Mouse (Mus musculus) cerebellum, postnatal 4 days (tissue): ENCODE measurements at regions not wholly inside any gene's neighbourhood (a gene's known extent, or its start where the extent isn't known, plus 50 kb on each side); places are given as distances from the start of the nearest gene placed in this dataset.
A peak's percentile ranks its signal among the peaks of the same experiment; 100 is the strongest.

Source experiments
- DNase-seq, 2 experiments: peaks; one replicate each; pipeline ENCODE4 v3.0.0; 2022; ENCODE audit warnings: low spot score in 2 of 2, mixed read lengths in 1 of 2

GRCm38 (mm10) chr3:27815201-27815695 is 80.9 kb downstream of the Tmem212 start:
- DNase-seq: no peak

GRCm38 (mm10) chr3:27804271-27804670 is 91.9 kb downstream of the Tmem212 start:
- no peak for DNase-seq

GRCm38 (mm10) chr3:27791633-27791951 is 80.5 kb upstream of the Fndc3b start:
- DNase-seq: no peak

GRCm38 (mm10) chr3:27790932-27791632 is 80.0 kb upstream of the Fndc3b start:
- DNase-seq: no peak

GRCm38 (mm10) chr3:27783926-27784325 is 72.8 kb upstream of the Fndc3b start:
- no peak for DNase-seq

- no peak for DNase-seq
Observed at GRCm38 (mm10) chr3:27783476-27783875, 72.4 kb upstream of the Fndc3b start.

GRCm38 (mm10) chr3:27782056-27782765 is 71.1 kb upstream of the Fndc3b start:
- DNase-seq: peak; percentile 5 to 25

GRCm38 (mm10) chr3:27779892-27780291 is 68.8 kb upstream of the Fndc3b start:
- DNase-seq: no peak

- DNase-seq: no peak
Observed at GRCm38 (mm10) chr3:27777751-27778150, 66.6 kb upstream of the Fndc3b start.

GRCm38 (mm10) chr3:27773176-27773575 is 62.1 kb upstream of the Fndc3b start:
- DNase-seq: no peak

GRCm38 (mm10) chr3:27769438-27769837 is 58.3 kb upstream of the Fndc3b start:
- DNase-seq: no peak

- DNase-seq: no peak
Observed at GRCm38 (mm10) chr3:27767188-27767587, 56.1 kb upstream of the Fndc3b start.

GRCm38 (mm10) chr3:27766421-27766820 is 55.3 kb upstream of the Fndc3b start:
- DNase-seq: peak in 1 of 2 experiments; percentile 8

- no peak for DNase-seq
Observed at GRCm38 (mm10) chr3:27765929-27766328, 54.8 kb upstream of the Fndc3b start.

- no peak for DNase-seq
Observed at GRCm38 (mm10) chr3:27764556-27764955, 53.4 kb upstream of the Fndc3b start.

- DNase-seq: no peak
Observed at GRCm38 (mm10) chr3:27761031-27761430, 49.9 kb upstream of the Fndc3b start.
